Mouse (Mus musculus) stomach, postnatal 0 days (tissue): ENCODE measurements around the gene Tbc1d4.

Experiments
- CTCF ChIP-seq: IDR thresholded peaks from 2 replicates; pipeline ENCODE4 v1.5.1; 2016; ENCODE audit warnings: antibody characterized with exemption, low read depth, mild to moderate bottlenecking, moderate library complexity
- EP300 ChIP-seq: optimal IDR thresholded peaks from 2 replicates; pipeline ENCODE3; 2016; ENCODE audit warnings: antibody characterized with exemption

DNA sequence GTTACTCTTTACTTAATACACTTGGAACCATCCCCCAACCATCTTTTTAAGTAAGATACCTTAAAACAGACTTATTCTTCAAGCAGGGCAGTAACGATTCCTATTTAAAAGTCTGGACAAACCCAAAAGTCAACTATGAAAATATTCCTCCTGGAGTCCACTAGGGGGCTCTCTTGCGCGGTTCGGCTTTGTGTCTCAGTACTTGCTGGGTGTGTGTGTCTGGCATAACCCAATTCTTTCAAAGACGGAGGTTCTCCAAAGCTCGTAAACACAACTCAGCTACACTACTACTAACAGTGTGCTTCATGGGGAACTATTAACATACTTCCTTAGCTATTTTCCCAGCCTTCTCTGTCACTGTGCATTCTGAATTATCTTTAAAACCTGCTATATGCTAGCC, 148.2 kb downstream of the Tbc1d4 start:
- TF ChIP-seq CTCF (peak; percentile 83), EP300 (no peak)
